Mouse (Mus musculus): ENCODE results near the gene Mvb12b.

The Mvb12b gene

GRCm38 (mm10) chr2:33853011-33853976, 34.5 kb downstream of the Mvb12b start:
- DNase-seq (ENCODE audit: low spot score in 2 of 2) = peak; percentile 51 to 65

GRCm38 (mm10) chr2:33847196-33847834, 40.4 kb downstream of the Mvb12b start:
- DNase-seq (ENCODE audit: low spot score in 2 of 2) = no peak

DNA sequence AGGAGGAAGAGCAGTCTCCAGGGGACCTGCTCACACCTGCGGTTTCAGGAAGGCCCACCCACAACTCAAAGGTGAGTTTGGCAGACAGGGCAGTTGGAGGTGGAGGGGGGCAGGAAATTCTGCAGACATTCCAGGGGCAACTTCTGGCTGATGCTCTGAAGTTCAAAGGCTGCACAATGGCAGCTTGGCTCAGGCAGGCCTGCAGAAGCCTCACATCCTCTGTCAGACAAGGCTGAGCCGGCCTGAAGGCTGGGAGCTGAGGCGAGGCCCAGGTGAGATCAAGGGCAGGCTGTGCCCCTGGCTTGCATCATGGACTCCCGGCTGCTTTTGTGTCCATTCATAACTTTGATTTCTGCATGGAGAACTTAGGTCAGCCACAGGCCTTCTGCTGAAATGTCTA, 41.1 kb downstream of the Mvb12b start:
- no peak for DNase-seq (ENCODE audit: low spot score in 2 of 2)

- peak; percentile 40 to 59 for DNase-seq (ENCODE audit: low spot score in 2 of 2)
These were observed 44.1 kb downstream of the Mvb12b start for GRCm38 (mm10) chr2:33843642-33844041.

DNA sequence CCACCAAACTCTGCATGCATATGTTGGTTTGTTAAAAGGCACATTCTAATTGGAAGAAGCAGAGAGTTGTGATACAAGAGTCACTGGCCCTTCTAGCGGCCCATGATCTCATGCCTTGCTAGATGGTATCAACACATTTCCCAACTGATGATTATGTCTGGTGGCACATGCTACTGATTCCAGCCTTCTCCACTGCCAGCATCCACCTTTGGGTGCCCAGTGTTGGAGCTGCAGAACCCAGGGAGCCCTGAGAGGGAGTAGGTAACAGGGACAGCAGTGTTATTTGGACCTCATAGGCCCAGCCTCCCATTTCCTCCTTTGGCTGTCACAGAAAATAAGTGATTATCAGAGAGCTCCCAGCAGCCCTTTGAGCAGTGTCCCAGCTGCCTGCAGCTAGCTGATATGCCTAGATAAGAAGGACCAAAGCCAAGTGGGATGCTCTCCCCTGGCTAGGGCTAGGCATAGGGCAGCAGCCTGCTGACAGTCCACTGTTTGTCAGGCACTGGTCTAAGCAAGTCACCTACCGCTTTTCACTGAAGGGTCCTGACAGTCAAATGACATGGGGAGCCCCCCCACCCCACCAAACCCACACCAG, 44.7 kb downstream of the Mvb12b start:
- DNase-seq (ENCODE audit: low spot score in 2 of 2) = peak; percentile 72 to 84

GRCm38 (mm10) chr2:33841980-33842379, 45.8 kb downstream of the Mvb12b start:
- DNase-seq (ENCODE audit: low spot score in 2 of 2) = no peak

GRCm38 (mm10) chr2:33840483-33840882, 47.3 kb downstream of the Mvb12b start:
- DNase-seq (ENCODE audit: low spot score in 2 of 2) = no peak

DNA sequence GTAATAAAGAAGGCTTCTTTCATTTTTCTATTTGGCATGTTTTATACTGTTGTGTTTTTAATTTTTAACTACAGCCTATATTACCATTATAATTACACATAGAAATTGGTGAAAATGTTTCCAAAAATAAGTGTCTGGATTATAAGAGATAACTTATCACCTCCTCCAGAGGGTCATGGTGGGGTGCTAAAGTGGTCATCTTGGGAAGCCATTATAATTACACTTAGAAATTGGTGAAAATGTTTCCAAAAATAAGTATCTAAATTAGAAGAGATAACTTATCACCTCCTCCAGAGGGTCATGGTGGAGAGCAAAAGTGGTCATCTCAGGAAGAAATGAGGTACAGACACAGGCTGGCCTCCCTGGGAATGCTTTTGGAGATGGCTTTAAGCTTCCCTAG, 48.5 kb downstream of the Mvb12b start:
- DNase-seq (ENCODE audit: low spot score in 2 of 2) = no peak

GRCm38 (mm10) chr2:33837297-33837696, 50.4 kb downstream of the Mvb12b start:
- no peak for DNase-seq (ENCODE audit: low spot score in 2 of 2)

DNA sequence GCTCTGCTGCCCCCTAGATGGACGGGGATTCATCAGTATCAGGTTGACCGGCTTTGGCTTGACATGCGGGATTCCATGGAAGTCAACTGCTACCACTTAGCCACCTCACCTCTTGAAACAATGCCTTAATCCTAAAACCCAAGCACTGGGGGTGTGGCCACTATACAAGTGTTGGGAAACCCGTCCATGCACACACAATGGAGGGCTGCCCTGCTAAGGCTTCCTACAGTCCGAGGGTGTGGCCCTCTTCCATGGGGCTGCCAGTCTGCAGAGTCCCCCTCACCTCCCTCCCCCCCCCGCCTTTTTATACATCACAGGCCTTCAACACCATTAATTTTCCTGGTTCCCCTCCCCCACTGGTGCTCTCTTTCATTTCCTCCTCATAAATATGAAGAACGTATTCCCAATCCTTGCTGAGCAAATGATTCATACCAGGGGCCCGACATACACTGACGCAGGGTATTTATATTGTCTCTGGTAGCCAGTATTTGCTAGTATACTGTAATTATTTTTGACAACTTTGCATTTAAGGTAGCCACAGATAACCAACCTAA, 51.0 kb downstream of the Mvb12b start:
- no peak for DNase-seq (ENCODE audit: low spot score in 2 of 2)

GRCm38 (mm10) chr2:33835038-33835437, 52.7 kb downstream of the Mvb12b start:
- DNase-seq (ENCODE audit: low spot score in 2 of 2) = no peak

GRCm38 (mm10) chr2:33833902-33834301, 53.8 kb downstream of the Mvb12b start:
- DNase-seq (ENCODE audit: low spot score in 2 of 2) = no peak

DNA sequence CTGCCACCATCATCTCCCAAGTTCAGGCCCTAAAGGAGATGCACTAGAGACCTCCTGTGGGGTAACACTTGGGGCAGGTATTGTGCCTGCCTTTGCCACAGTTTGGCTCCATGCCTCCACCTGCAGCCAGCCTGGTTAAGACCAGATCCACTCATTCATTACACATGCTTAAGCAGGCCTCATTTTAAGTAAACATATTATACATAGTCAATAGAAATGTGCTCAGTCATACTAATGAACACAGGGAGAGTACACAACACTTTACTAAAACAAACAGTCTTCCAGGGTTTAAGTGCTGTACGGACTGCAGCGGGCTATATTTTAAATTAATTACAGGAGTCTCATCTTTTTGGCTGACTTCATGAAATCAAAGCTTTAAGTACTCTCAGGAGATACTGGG, 57.9 kb downstream of the Mvb12b start:
- no peak for DNase-seq (ENCODE audit: low spot score in 2 of 2)

- DNase-seq (ENCODE audit: low spot score in 2 of 2) = no peak
These were observed 61.0 kb downstream of the Mvb12b start for GRCm38 (mm10) chr2:33826777-33827176.

GRCm38 (mm10) chr2:33824935-33825514, 62.7 kb downstream of the Mvb12b start:
- no peak for DNase-seq (ENCODE audit: low spot score in 2 of 2)

GRCm38 (mm10) chr2:33821677-33822607, 65.8 kb downstream of the Mvb12b start:
- peak; percentile 74 to 77 for DNase-seq (ENCODE audit: low spot score in 2 of 2)

GRCm38 (mm10) chr2:33820450-33820849, 67.3 kb downstream of the Mvb12b start:
- DNase-seq (ENCODE audit: low spot score in 2 of 2) = no peak

GRCm38 (mm10) chr2:33820037-33820436, 67.7 kb downstream of the Mvb12b start:
- no peak for DNase-seq (ENCODE audit: low spot score in 2 of 2)

DNA sequence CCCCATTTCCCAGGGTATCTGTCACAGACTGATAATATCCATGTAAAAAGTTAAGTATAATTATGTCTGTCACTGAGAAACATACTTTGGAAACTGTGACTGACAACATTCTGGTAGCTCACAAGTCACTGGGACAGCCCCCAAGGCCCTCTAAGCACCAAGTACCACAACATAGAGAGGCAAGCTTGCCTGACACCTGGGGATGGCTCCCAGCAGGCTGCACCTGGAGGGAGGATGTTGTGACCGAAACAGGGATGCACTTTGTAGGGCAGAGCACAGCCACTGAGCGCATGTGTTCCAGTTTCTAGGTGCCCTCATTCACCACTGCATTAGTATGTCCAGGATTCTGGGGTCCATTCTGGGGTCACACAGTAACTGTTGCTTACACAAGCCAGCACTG, 69.4 kb downstream of the Mvb12b start:
- DNase-seq (ENCODE audit: low spot score in 2 of 2) = no peak

- DNase-seq (ENCODE audit: low spot score in 2 of 2) = no peak
These were observed 69.9 kb downstream of the Mvb12b start for GRCm38 (mm10) chr2:33817663-33818346.

Measured in spleen, postnatal 36 days (tissue).